Mouse (Mus musculus) stomach, embryonic 16.5 days (tissue): ENCODE data around the gene Pnpla2. TPM values are rescaled to one million over a fixed set of nuclear protein-coding genes. Genes with fewer than 3 reads are reported as not detected.

Source experiments
- ATAC-seq: fragments of 200-750 bp; cut with Nextera tagmentation; 2 replicates; pipeline ENCODE4 v1.8.0; 2017; ENCODE audit warnings: moderate number of reproducible peaks, moderate TSS enrichment; ENCODE audit not compliant: insufficient read depth, low FRiP score
- H3K27ac ChIP-seq: fragments of 300-500 bp; sonication (generic); 2 replicates; pipeline ENCODE4 v1.5.1; 2014; ENCODE audit warnings: low read length
- H3K27me3 ChIP-seq: fragments of 300-500 bp; sonication (generic); 2 replicates; pipeline ENCODE4 v1.6.1; 2014; ENCODE audit warnings: low read length, control low read depth, mixed read lengths; ENCODE audit not compliant: control insufficient read depth, insufficient read depth
- H3K36me3 ChIP-seq: fragments of 300-500 bp; sonication (generic); 2 replicates; pipeline ENCODE4 v1.6.1; 2014; ENCODE audit warnings: low read length; ENCODE audit not compliant: control insufficient read depth, insufficient read depth
- H3K4me1 ChIP-seq: fragments of 300-500 bp; sonication (generic); 2 replicates; pipeline ENCODE4 v1.6.1; 2014; ENCODE audit warnings: low read length, control low read depth, mixed read lengths; ENCODE audit not compliant: control insufficient read depth, insufficient read depth
- H3K4me2 ChIP-seq: fragments of 300-500 bp; sonication (generic); 2 replicates; pipeline ENCODE4 v1.6.1; 2014; ENCODE audit warnings: low read depth, low read length, mixed read lengths
- H3K4me3 ChIP-seq: fragments of 300-500 bp; sonication (generic); replicated peaks from 2 replicates; pipeline ENCODE4 v1.5.1; 2014; ENCODE audit warnings: mild to moderate bottlenecking, low read length
- H3K9ac ChIP-seq: fragments of 300-500 bp; sonication (generic); 2 replicates; pipeline ENCODE4 v1.6.1; 2014; ENCODE audit warnings: low read length
- H3K9me3 ChIP-seq: fragments of 300-500 bp; sonication (generic); replicated peaks from 2 replicates; pipeline ENCODE4 v1.6.1; 2016; ENCODE audit warnings: low read length, control low read depth; ENCODE audit not compliant: control insufficient read depth
- WGBS: fragments of 180-500 bp; shearing (Covaris S2); extraction: QIAGEN DNeasy Blood & Tissue Kit; methylation state at CpG from one replicate; pipeline ENCODE4 v1.1.7; 2014; 5-methylcytosine and 5-hydroxymethylcytosine counted together
- polyA plus RNA-seq: library from polyadenylated mRNA; unstranded; fragments of >200 nt; fragmentation: Nextera tagmentation; extraction: Ambion mirVana; gene quantifications from 2 replicates; pipeline ENCODE4 v1.2.1, GENCODE M21; 2015

The Pnpla2 gene
- polyA plus RNA-seq, 1 experiment from 2014 or later = 34.0 TPM

DNA sequence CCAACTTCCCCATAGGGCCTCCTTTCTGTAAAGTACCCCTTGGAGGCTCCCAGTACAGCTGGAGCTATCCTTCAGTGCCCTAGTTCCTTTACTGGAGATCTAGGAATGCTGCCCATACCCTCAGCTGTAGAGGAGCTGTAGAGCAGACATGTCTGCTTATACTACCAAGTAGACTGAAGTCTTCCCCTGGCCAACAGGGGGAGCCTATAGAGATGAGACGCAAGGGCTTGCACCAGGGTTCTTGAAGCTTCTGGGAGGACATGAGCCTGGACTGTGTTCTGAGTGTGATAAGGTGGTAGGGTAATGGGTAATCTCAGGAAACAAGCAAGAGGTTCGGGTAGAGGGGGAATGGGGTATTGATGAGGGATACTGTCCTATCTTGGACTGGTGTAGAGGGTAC is 36.2 kb downstream of the Pnpla2 start:
- Histone ChIP-seq H3K4me3 (no peak overlapping the region), H3K4me1 (no peaks in the 10 kb centered on the region), H3K36me3 (0 out of 2 replicates have a peak, but pooled peaks cover 9% of the 10 kb centered on the region), H3K27me3 (no peaks in the 10 kb centered on the region), H3K4me2 (no peak overlapping the region), H3K9me3 (no peaks in the 10 kb centered on the region), H3K9ac (no peak overlapping the region), H3K27ac (no peak overlapping the region)
- WGBS = 72% methylated on average over 2 of the region's 2 CpGs
- no peak for ATAC-seq

- Histone ChIP-seq H3K36me3 (0 out of 2 replicates have a peak, but pooled peaks cover 9% of the 10 kb centered on the region), H3K27me3 (no peaks in the 10 kb centered on the region), H3K4me2 (no peak overlapping the region), H3K9me3 (no peaks in the 10 kb centered on the region), H3K4me3 (no peak overlapping the region), H3K9ac (no peak overlapping the region), H3K27ac (no peak overlapping the region), H3K4me1 (no peaks in the 10 kb centered on the region)
- 88% methylated on average over 5 of the region's 5 CpGs for WGBS
- ATAC-seq = no peak
Observed at GRCm38 (mm10) chr7:141492738-141493137, 37.7 kb downstream of the Pnpla2 start.

DNA sequence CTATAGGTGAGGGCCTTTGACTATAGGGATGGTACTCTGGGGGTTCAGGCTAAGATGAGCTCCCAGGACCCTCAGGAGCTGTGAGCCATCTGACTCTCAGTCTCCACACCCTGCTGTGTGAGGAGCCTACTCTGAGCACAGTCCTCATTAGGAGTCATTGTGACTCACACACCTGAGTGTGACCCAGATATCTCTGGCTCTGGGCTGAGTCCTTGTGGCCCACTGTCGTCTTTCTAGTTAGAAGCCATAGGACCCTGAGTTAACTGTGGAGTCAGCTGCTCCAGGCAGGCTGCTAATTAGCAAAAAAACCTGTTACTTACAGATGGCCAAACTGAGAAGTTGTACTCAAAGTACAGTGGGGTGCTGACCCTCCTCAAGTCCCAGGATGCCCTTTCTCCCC is 38.7 kb downstream of the Pnpla2 start:
- ATAC-seq = no peak
- H3K4me2 ChIP-seq = no peak overlapping the region
- H3K4me3 ChIP-seq = no peak overlapping the region
- H3K27me3 ChIP-seq = no peaks in the 10 kb centered on the region
- no peaks in the 10 kb centered on the region for H3K9me3 ChIP-seq
- 0 out of 2 replicates have a peak, but pooled peaks cover 9% of the 10 kb centered on the region for H3K36me3 ChIP-seq
- no peak overlapping the region for H3K27ac ChIP-seq
- H3K9ac ChIP-seq = no peak overlapping the region
- H3K4me1 ChIP-seq = no peaks in the 10 kb centered on the region
- WGBS = 75% methylated on average over 1 of the region's 1 CpGs

GRCm38 (mm10) chr7:141495379-141495778 is 40.4 kb downstream of the Pnpla2 start:
- no peaks in the 10 kb centered on the region for H3K27me3 ChIP-seq
- no peak overlapping the region for H3K4me3 ChIP-seq
- WGBS = 78% methylated on average over 2 of the region's 2 CpGs
- 0 out of 2 replicates have a peak, but pooled peaks cover 7% of the 10 kb centered on the region for H3K36me3 ChIP-seq
- H3K4me1 ChIP-seq = no peaks in the 10 kb centered on the region
- H3K4me2 ChIP-seq = no peak overlapping the region
- no peak for ATAC-seq
- H3K9me3 ChIP-seq = no peaks in the 10 kb centered on the region
- H3K27ac ChIP-seq = no peak overlapping the region
- no peak overlapping the region for H3K9ac ChIP-seq

GRCm38 (mm10) chr7:141495940-141496339 is 40.9 kb downstream of the Pnpla2 start:
- 74% methylated on average over 4 of the region's 4 CpGs for WGBS
- H3K27ac ChIP-seq = no peak overlapping the region

GRCm38 (mm10) chr7:141497600-141497999 is 42.6 kb downstream of the Pnpla2 start:
- Histone ChIP-seq H3K9me3 (no peaks in the 10 kb centered on the region), H3K4me3 (no peak overlapping the region), H3K4me1 (no peaks in the 10 kb centered on the region), H3K27me3 (no peaks in the 10 kb centered on the region), H3K36me3 (0 out of 2 replicates have a peak, but pooled peaks cover 4% of the 10 kb centered on the region), H3K9ac (no peak overlapping the region), H3K27ac (no peak overlapping the region), H3K4me2 (no peak overlapping the region)
- no peak for ATAC-seq
- 84% methylated on average over 3 of the region's 3 CpGs for WGBS

More at GRCm38 (mm10) chr7:141495940-141496339, 40.9 kb downstream of the Pnpla2 start:
- H3K9ac ChIP-seq = no peak overlapping the region
- H3K4me1 ChIP-seq = no peaks in the 10 kb centered on the region
- H3K36me3 ChIP-seq = 0 out of 2 replicates have a peak, but pooled peaks cover 7% of the 10 kb centered on the region
- H3K27me3 ChIP-seq = no peaks in the 10 kb centered on the region
- no peaks in the 10 kb centered on the region for H3K9me3 ChIP-seq
- H3K4me2 ChIP-seq = no peak overlapping the region
- no peak overlapping the region for H3K4me3 ChIP-seq
- ATAC-seq = no peak

DNA sequence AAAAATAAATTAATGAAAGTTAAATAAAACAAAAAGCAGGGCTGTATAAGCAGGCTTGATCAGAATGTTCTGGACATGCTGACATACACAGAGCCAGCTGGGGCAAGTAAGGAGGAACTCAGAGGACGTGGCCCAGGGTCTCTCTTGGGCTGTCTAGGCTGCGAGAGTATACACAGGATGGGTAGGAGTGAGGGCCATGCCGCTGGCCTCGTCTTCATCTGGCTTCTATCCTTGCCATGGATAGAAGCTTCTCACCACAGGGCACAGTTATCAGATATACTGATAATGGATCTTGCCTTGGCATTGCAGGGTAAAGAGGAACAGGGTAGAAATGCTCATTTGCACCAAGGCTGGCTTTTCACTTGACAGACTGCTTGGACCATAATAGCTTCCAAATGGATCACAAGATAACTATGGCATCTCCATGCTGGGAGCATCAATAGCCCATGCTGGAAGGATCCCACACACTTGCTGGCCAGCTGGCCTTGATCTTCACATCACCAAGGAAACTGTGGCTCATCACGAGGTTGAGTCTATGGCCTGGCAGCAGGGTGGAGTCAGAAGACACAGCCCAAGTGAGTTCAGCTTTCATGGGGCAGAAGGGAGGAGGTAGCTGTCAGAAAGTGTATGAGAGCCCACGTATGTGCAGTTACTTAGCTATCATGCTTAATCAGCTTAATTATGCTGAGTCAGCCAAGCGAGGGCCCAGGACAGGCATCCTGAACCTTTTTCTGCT is 47.0 kb downstream of the Pnpla2 start:
- Histone ChIP-seq H3K27me3 (no peaks in the 10 kb centered on the region), H3K9me3 (no peaks in the 10 kb centered on the region), H3K4me3 (no peak overlapping the region), H3K27ac (no peak overlapping the region), H3K4me1 (no peaks in the 10 kb centered on the region), H3K9ac (no peak overlapping the region), H3K36me3 (no peaks in the 10 kb centered on the region), H3K4me2 (no peak overlapping the region)
- ATAC-seq = no peak
- WGBS = 77% methylated on average over 7 of the region's 7 CpGs

GRCm38 (mm10) chr7:141502556-141502905 is 47.5 kb downstream of the Pnpla2 start:
- Histone ChIP-seq H3K4me1 (no peaks in the 10 kb centered on the region), H3K4me2 (no peak overlapping the region)
- WGBS = 87% methylated on average over 5 of the region's 5 CpGs

DNA sequence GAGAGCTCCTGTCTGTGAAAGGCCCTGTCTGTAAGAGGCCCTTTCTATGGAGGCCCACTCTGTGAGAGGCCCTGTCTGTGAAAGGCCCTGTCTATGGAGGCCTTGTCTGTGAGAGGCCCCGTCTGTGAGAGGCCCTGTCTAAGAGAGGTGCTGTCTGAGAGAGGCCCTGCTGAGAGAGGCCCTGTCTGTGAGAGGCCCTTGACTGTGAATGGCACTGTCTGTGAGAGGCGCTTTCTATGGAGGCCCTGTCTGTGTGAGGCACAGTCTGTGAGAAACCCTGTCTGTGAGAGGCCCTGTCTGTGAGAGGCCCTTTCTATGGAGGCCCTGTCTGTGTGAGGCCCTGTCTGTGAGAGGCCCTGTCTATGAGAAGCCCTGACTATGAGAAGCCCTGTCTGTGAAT is 51.3 kb downstream of the Pnpla2 start:
- 76% methylated on average over 2 of the region's 2 CpGs for WGBS

More at GRCm38 (mm10) chr7:141502556-141502905, 47.5 kb downstream of the Pnpla2 start:
- Histone ChIP-seq H3K27ac (no peak overlapping the region), H3K9ac (no peak overlapping the region), H3K36me3 (no peaks in the 10 kb centered on the region), H3K27me3 (no peaks in the 10 kb centered on the region), H3K4me3 (no peak overlapping the region), H3K9me3 (no peaks in the 10 kb centered on the region)
- no peak for ATAC-seq

More for the DNA sequence above, 51.3 kb downstream of the Pnpla2 start:
- H3K9ac ChIP-seq = no peak overlapping the region; the same call in 1 of the 2 replicates
- H3K9me3 ChIP-seq = no peaks in the 10 kb centered on the region
- no peak overlapping the region for H3K4me2 ChIP-seq
- no peaks in the 10 kb centered on the region for H3K36me3 ChIP-seq
- no peaks in the 10 kb centered on the region for H3K27me3 ChIP-seq
- no peak overlapping the region for H3K4me3 ChIP-seq
- peak; percentile 40; the same call in 1 of the 2 replicates for ATAC-seq
- no peak overlapping the region for H3K27ac ChIP-seq
- H3K4me1 ChIP-seq = no peaks in the 10 kb centered on the region
